Mouse (Mus musculus): ENCODE data around the gene Asz1. TPM values are rescaled to one million over a fixed set of nuclear protein-coding genes. Genes with fewer than 3 reads are reported as not detected.

Asz1 gene
- polyA plus RNA-seq, 1 experiment: not detected

- H3K36me3 ChIP-seq (ENCODE audit: control insufficient read depth, insufficient read depth, low read length): no peaks in the 10 kb centered on the region
- 3% methylated on average over 47 of the region's 47 CpGs for WGBS
- TF ChIP-seq CTCF (IDR thresholded peaks at IDR 0.05; ENCODE audit: borderline replicate concordance, control insufficient read depth, extremely low read depth, insufficient read depth, low read length, poor library complexity) (no peak), POLR2A (IDR thresholded peaks at IDR 0.05; ENCODE audit: control insufficient read depth, extremely low read depth, insufficient read depth, low read length, poor library complexity) (no peak)
- no peaks in the 10 kb centered on the region; the same call in 1 of the 2 replicates for H3K27me3 ChIP-seq (ENCODE audit: control insufficient read depth, insufficient read depth, low read length)
- no peaks in the 10 kb centered on the region for H3K4me1 ChIP-seq (replicated peaks; ENCODE audit: control insufficient read depth, insufficient read depth, low read length)
- no peak within 1 kb of the TSS for H3K27ac ChIP-seq (ENCODE audit: control insufficient read depth, insufficient read depth, low read length)
- no peak within 1 kb of the TSS for H3K4me3 ChIP-seq (ENCODE audit: control insufficient read depth, insufficient read depth, low read length)
- DNase-seq: no peak
These were observed 78.9 kb downstream of the Asz1 start, which contains the start of gene Wnt2 for GRCm38 (mm10) chr6:18029746-18030656. Gene Wnt2 (minus strand): TSS chr6:18030585.

- no peaks in the 10 kb centered on the region for H3K36me3 ChIP-seq (ENCODE audit: control insufficient read depth, insufficient read depth, low read length)
- DNase-seq: no peak
- H3K4me1 ChIP-seq (replicated peaks; ENCODE audit: control insufficient read depth, insufficient read depth, low read length): no peaks in the 10 kb centered on the region
- H3K4me3 ChIP-seq (ENCODE audit: control insufficient read depth, insufficient read depth, low read length): no peak overlapping the region
- no peaks in the 10 kb centered on the region for H3K27me3 ChIP-seq (ENCODE audit: control insufficient read depth, insufficient read depth, low read length)
- 95% methylated on average over 8 of the region's 8 CpGs for WGBS
- TF ChIP-seq POLR2A (IDR thresholded peaks at IDR 0.05; ENCODE audit: control insufficient read depth, extremely low read depth, insufficient read depth, low read length, poor library complexity) (no peak), CTCF (IDR thresholded peaks at IDR 0.05; ENCODE audit: borderline replicate concordance, control insufficient read depth, extremely low read depth, insufficient read depth, low read length, poor library complexity) (no peak)
- no peak overlapping the region for H3K27ac ChIP-seq (ENCODE audit: control insufficient read depth, insufficient read depth, low read length)
These were observed 84.6 kb downstream of the Asz1 start for GRCm38 (mm10) chr6:18024133-18024794.

GRCm38 (mm10) chr6:18013346-18013745, 95.5 kb downstream of the Asz1 start:
- WGBS: 81% methylated on average over 7 of the region's 7 CpGs
- no peaks in the 10 kb centered on the region for H3K36me3 ChIP-seq (ENCODE audit: control insufficient read depth, insufficient read depth, low read length)
- H3K27ac ChIP-seq (ENCODE audit: control insufficient read depth, insufficient read depth, low read length): no peak overlapping the region
- no peak overlapping the region for H3K4me3 ChIP-seq (ENCODE audit: control insufficient read depth, insufficient read depth, low read length)
- H3K27me3 ChIP-seq (ENCODE audit: control insufficient read depth, insufficient read depth, low read length): no peaks in the 10 kb centered on the region
- no peak for TF ChIP-seq POLR2A (IDR thresholded peaks at IDR 0.05; ENCODE audit: control insufficient read depth, extremely low read depth, insufficient read depth, low read length, poor library complexity)
- no peak for TF ChIP-seq CTCF (IDR thresholded peaks at IDR 0.05; ENCODE audit: borderline replicate concordance, control insufficient read depth, extremely low read depth, insufficient read depth, low read length, poor library complexity)
- H3K4me1 ChIP-seq (replicated peaks; ENCODE audit: control insufficient read depth, insufficient read depth, low read length): no peaks in the 10 kb centered on the region
- DNase-seq: no peak

- no peaks in the 10 kb centered on the region for H3K36me3 ChIP-seq (ENCODE audit: control insufficient read depth, insufficient read depth, low read length)
- H3K4me1 ChIP-seq (replicated peaks; ENCODE audit: control insufficient read depth, insufficient read depth, low read length): no peaks in the 10 kb centered on the region
- DNase-seq: no peak
- no peaks in the 10 kb centered on the region for H3K27me3 ChIP-seq (ENCODE audit: control insufficient read depth, insufficient read depth, low read length)
- no peak overlapping the region for H3K4me3 ChIP-seq (ENCODE audit: control insufficient read depth, insufficient read depth, low read length)
- TF ChIP-seq POLR2A (IDR thresholded peaks at IDR 0.05; ENCODE audit: control insufficient read depth, extremely low read depth, insufficient read depth, low read length, poor library complexity) (no peak), CTCF (IDR thresholded peaks at IDR 0.05; ENCODE audit: borderline replicate concordance, control insufficient read depth, extremely low read depth, insufficient read depth, low read length, poor library complexity) (no peak)
- WGBS: 84% methylated on average over 3 of the region's 3 CpGs
- H3K27ac ChIP-seq (ENCODE audit: control insufficient read depth, insufficient read depth, low read length): no peak overlapping the region
These were observed 101.5 kb downstream of the Asz1 start for GRCm38 (mm10) chr6:18007356-18007755.

GRCm38 (mm10) chr6:18002065-18002464, 106.8 kb downstream of the Asz1 start:
- Histone ChIP-seq H3K4me3 (ENCODE audit: control insufficient read depth, insufficient read depth, low read length) (no peak overlapping the region), H3K36me3 (ENCODE audit: control insufficient read depth, insufficient read depth, low read length) (no peaks in the 10 kb centered on the region), H3K4me1 (replicated peaks; ENCODE audit: control insufficient read depth, insufficient read depth, low read length) (no peaks in the 10 kb centered on the region), H3K27me3 (ENCODE audit: control insufficient read depth, insufficient read depth, low read length) (no peaks in the 10 kb centered on the region), H3K27ac (ENCODE audit: control insufficient read depth, insufficient read depth, low read length) (no peak overlapping the region)
- no peak for TF ChIP-seq CTCF (IDR thresholded peaks at IDR 0.05; ENCODE audit: borderline replicate concordance, control insufficient read depth, extremely low read depth, insufficient read depth, low read length, poor library complexity)
- no peak for TF ChIP-seq POLR2A (IDR thresholded peaks at IDR 0.05; ENCODE audit: control insufficient read depth, extremely low read depth, insufficient read depth, low read length, poor library complexity)
- DNase-seq: no peak
- WGBS: 95% methylated on average over 6 of the region's 6 CpGs

Other genes with a start within 250 kb of the Asz1 start
- gene Wnt2, start 78.5 kb downstream of the Asz1 start, polyA plus RNA-seq (2012; rRNA removed): 0.11 and 0.70 TPM in 2 replicates
- 0.08 and 0.12 TPM in 2 replicates for gene Cftr, start 61.6 kb upstream of the Asz1 start, polyA plus RNA-seq (2012; rRNA removed)

Measured in thymus, adult 2 months (tissue).